Mouse (Mus musculus): ENCODE measurements around the gene Slc25a11. TPM values are rescaled to one million over a fixed set of nuclear protein-coding genes. Genes with fewer than 3 reads are reported as not detected.
A peak's percentile ranks its signal among the peaks of the same experiment; 100 is the strongest.

Slc25a11 gene
- polyA plus RNA-seq, 1 experiment from 2014 or later = 121 TPM

DNA sequence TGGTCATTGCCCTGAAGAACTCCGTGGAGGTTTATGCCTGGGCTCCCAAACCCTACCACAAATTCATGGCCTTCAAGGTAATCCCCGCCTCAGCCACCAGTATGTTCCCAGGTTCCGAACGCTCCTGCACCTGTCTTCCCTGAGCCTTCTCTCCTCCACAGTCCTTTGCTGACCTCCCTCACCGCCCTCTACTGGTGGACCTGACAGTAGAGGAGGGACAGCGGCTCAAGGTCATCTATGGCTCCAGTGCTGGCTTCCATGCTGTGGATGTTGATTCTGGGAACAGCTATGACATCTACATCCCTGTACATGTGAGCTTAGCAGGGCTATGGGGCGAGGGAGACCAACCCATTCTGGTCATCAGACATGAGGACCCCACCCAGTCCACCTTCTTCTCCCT lies 34.8 kb downstream of the Slc25a11 start:
- H3K27ac ChIP-seq (ENCODE audit: low read length) = no peak overlapping the region
- WGBS = 77% methylated on average over 7 of the region's 7 CpGs
- no peak overlapping the region for H3K9ac ChIP-seq (replicated peaks; ENCODE audit: low read depth)
- peaks cover 17% of the 10 kb centered on the region; the same call in 1 of the 2 replicates for H3K36me3 ChIP-seq (ENCODE audit: insufficient read depth, low read length)
- no peaks in the 10 kb centered on the region for H3K27me3 ChIP-seq (replicated peaks; ENCODE audit: insufficient read depth, low read length)
- peaks cover 10% of the 10 kb centered on the region for H3K4me1 ChIP-seq (ENCODE audit: insufficient read depth, low read depth, low read length)
- TF ChIP-seq CTCF (IDR thresholded peaks at IDR 0.05) (peak; percentile 31; the same call in 1 of the 2 replicates), EP300 (IDR thresholded peaks at IDR 0.05) (no peak)
- no peak overlapping the region for H3K4me2 ChIP-seq (replicated peaks; ENCODE audit: low read depth, low read length)
- H3K9me3 ChIP-seq (ENCODE audit: low read length) = no peaks in the 10 kb centered on the region
- no peak overlapping the region for H3K4me3 ChIP-seq (ENCODE audit: low read depth, low read length)
- ATAC-seq = no peak
- DNase-seq (ENCODE audit: low spot score) = no peak

GRCm38 (mm10) chr11:70610752-70611151 lies 36.5 kb downstream of the Slc25a11 start:
- H3K4me1 ChIP-seq (ENCODE audit: insufficient read depth, low read depth, low read length) = peaks cover 10% of the 10 kb centered on the region
- no peak overlapping the region for H3K9ac ChIP-seq (replicated peaks; ENCODE audit: low read depth)
- no peak overlapping the region for H3K27ac ChIP-seq (ENCODE audit: low read length)
- no peak overlapping the region for H3K4me2 ChIP-seq (replicated peaks; ENCODE audit: low read depth, low read length)
- no peaks in the 10 kb centered on the region for H3K9me3 ChIP-seq (ENCODE audit: low read length)
- H3K36me3 ChIP-seq (ENCODE audit: insufficient read depth, low read length) = peaks cover 28% of the 10 kb centered on the region; the same call in 1 of the 2 replicates
- H3K4me3 ChIP-seq (ENCODE audit: low read depth, low read length) = no peak overlapping the region
- DNase-seq (ENCODE audit: low spot score) (no peak), ATAC-seq (no peak)
- H3K27me3 ChIP-seq (replicated peaks; ENCODE audit: insufficient read depth, low read length) = no peaks in the 10 kb centered on the region
- TF ChIP-seq CTCF (IDR thresholded peaks at IDR 0.05) (peak; percentile 28), EP300 (IDR thresholded peaks at IDR 0.05) (no peak)
- WGBS = 75% methylated on average over 4 of the region's 4 CpGs

GRCm38 (mm10) chr11:70608381-70609066 lies 38.8 kb downstream of the Slc25a11 start:
- no peak for ATAC-seq
- TF ChIP-seq EP300 (IDR thresholded peaks at IDR 0.05) (no peak), CTCF (IDR thresholded peaks at IDR 0.05) (peak; percentile 62)
- DNase-seq (ENCODE audit: low spot score) = peak; percentile 23
- no peak overlapping the region for H3K9ac ChIP-seq (replicated peaks; ENCODE audit: low read depth)
- H3K4me2 ChIP-seq (replicated peaks; ENCODE audit: low read depth, low read length) = no peak overlapping the region
- 89% methylated on average over 25 of the region's 26 CpGs for WGBS
- H3K36me3 ChIP-seq (ENCODE audit: insufficient read depth, low read length) = peaks cover 34% of the 10 kb centered on the region; the same call in 1 of the 2 replicates
- H3K9me3 ChIP-seq (ENCODE audit: low read length) = no peaks in the 10 kb centered on the region
- H3K27me3 ChIP-seq (replicated peaks; ENCODE audit: insufficient read depth, low read length) = no peaks in the 10 kb centered on the region
- no peak overlapping the region for H3K27ac ChIP-seq (ENCODE audit: low read length)
- no peaks in the 10 kb centered on the region for H3K4me1 ChIP-seq (ENCODE audit: insufficient read depth, low read depth, low read length)
- H3K4me3 ChIP-seq (ENCODE audit: low read depth, low read length) = no peak overlapping the region

DNA sequence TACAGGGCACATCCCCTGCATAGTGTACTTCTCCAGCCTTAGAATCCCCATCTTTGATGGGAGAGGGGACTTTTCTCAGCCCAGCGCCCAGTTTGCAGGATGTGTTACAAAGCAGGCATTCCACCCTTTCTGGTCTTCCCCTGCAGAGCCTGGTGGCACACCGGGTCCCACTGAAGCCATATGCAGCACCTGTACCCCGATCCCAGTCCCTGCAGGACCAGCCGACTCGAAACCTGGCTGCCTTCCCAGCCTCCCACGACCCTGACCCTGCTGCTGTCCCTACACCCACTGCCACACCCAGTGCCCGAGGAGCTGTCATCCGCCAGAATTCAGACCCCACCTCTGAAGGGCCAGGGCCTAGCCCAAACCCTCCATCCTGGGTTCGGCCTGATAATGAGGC lies 39.7 kb downstream of the Slc25a11 start:
- Histone ChIP-seq H3K27ac (ENCODE audit: low read length) (no peak overlapping the region), H3K4me1 (ENCODE audit: insufficient read depth, low read depth, low read length) (no peaks in the 10 kb centered on the region), H3K4me2 (replicated peaks; ENCODE audit: low read depth, low read length) (no peak overlapping the region), H3K9me3 (ENCODE audit: low read length) (no peaks in the 10 kb centered on the region), H3K27me3 (replicated peaks; ENCODE audit: insufficient read depth, low read length) (no peaks in the 10 kb centered on the region), H3K36me3 (ENCODE audit: insufficient read depth, low read length) (peaks cover 34% of the 10 kb centered on the region; the same call in 1 of the 2 replicates), H3K4me3 (ENCODE audit: low read depth, low read length) (no peak overlapping the region), H3K9ac (replicated peaks; ENCODE audit: low read depth) (no peak overlapping the region)
- no peak for ATAC-seq
- DNase-seq (ENCODE audit: low spot score) = no peak
- WGBS = 82% methylated on average over 9 of the region's 9 CpGs
- TF ChIP-seq CTCF (IDR thresholded peaks at IDR 0.05) (no peak), EP300 (IDR thresholded peaks at IDR 0.05) (no peak)

GRCm38 (mm10) chr11:70606717-70607116 lies 40.6 kb downstream of the Slc25a11 start:
- TF ChIP-seq CTCF (IDR thresholded peaks at IDR 0.05) (no peak), EP300 (IDR thresholded peaks at IDR 0.05) (no peak)
- ATAC-seq (no peak), DNase-seq (ENCODE audit: low spot score) (no peak)
- no peaks in the 10 kb centered on the region for H3K9me3 ChIP-seq (ENCODE audit: low read length)
- no peaks in the 10 kb centered on the region for H3K27me3 ChIP-seq (replicated peaks; ENCODE audit: insufficient read depth, low read length)
- no peak overlapping the region for H3K27ac ChIP-seq (ENCODE audit: low read length)
- no peaks in the 10 kb centered on the region for H3K4me1 ChIP-seq (ENCODE audit: insufficient read depth, low read depth, low read length)
- WGBS = 74% methylated on average over 12 of the region's 12 CpGs
- peaks cover 39% of the 10 kb centered on the region; the same call in 1 of the 2 replicates for H3K36me3 ChIP-seq (ENCODE audit: insufficient read depth, low read length)
- H3K9ac ChIP-seq (replicated peaks; ENCODE audit: low read depth) = no peak overlapping the region
- no peak overlapping the region for H3K4me2 ChIP-seq (replicated peaks; ENCODE audit: low read depth, low read length)
- no peak overlapping the region for H3K4me3 ChIP-seq (ENCODE audit: low read depth, low read length)

DNA sequence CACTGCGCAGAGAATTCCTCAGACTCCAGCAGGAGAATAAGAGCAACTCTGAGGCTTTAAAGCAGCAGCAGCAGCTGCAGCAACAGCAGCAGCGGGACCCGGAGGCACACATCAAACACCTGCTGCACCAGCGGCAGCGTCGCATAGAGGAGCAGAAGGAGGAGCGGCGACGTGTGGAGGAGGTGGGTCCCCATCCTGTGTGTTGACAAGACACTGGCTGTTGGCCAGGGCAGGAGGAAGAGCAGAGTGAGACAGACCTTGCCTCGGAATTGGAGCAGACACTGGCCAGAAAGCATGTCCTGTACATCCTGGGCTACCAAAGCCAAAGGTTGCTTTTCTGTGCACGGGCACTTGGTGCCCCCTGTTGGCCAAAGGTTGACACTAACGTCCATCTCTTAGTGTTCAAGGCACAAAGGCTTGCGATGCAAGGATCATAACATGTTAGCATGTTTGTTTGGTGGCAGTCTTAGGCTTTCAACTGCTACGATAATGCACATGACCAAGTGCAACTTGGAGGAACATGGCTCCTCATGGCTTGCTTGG lies 42.2 kb downstream of the Slc25a11 start:
- Histone ChIP-seq H3K4me2 (replicated peaks; ENCODE audit: low read depth, low read length) (no peak overlapping the region), H3K27me3 (replicated peaks; ENCODE audit: insufficient read depth, low read length) (no peaks in the 10 kb centered on the region), H3K27ac (ENCODE audit: low read length) (no peak overlapping the region), H3K4me1 (ENCODE audit: insufficient read depth, low read depth, low read length) (no peaks in the 10 kb centered on the region), H3K36me3 (ENCODE audit: insufficient read depth, low read length) (peaks cover 42% of the 10 kb centered on the region; the same call in 1 of the 2 replicates), H3K9ac (replicated peaks; ENCODE audit: low read depth) (no peak overlapping the region), H3K9me3 (ENCODE audit: low read length) (no peaks in the 10 kb centered on the region), H3K4me3 (ENCODE audit: low read depth, low read length) (no peak overlapping the region)
- ATAC-seq = peak; percentile 56
- no peak for TF ChIP-seq EP300 (IDR thresholded peaks at IDR 0.05)
- peak; percentile 99 for TF ChIP-seq CTCF (IDR thresholded peaks at IDR 0.05)
- WGBS = 50% methylated on average over 14 of the region's 14 CpGs
- DNase-seq (ENCODE audit: low spot score) = peak; percentile 79

All from lung, postnatal 0 days (tissue).